Mouse (Mus musculus): ENCODE measurements around the gene Spaca4. TPM values are rescaled to one million over a fixed set of nuclear protein-coding genes. Genes with fewer than 3 reads are reported as not detected.
A peak's percentile ranks its signal among the peaks of the same experiment; 100 is the strongest.

Gene Spaca4
- polyA plus RNA-seq, 1 experiment from 2014 or later: not detected

- H3K4me3 ChIP-seq (replicated peaks; ENCODE audit: low read length): no peak overlapping the region
Observed at GRCm38 (mm10) chr7:45685811-45686210, 39.8 kb downstream of the Spaca4 start.

DNA sequence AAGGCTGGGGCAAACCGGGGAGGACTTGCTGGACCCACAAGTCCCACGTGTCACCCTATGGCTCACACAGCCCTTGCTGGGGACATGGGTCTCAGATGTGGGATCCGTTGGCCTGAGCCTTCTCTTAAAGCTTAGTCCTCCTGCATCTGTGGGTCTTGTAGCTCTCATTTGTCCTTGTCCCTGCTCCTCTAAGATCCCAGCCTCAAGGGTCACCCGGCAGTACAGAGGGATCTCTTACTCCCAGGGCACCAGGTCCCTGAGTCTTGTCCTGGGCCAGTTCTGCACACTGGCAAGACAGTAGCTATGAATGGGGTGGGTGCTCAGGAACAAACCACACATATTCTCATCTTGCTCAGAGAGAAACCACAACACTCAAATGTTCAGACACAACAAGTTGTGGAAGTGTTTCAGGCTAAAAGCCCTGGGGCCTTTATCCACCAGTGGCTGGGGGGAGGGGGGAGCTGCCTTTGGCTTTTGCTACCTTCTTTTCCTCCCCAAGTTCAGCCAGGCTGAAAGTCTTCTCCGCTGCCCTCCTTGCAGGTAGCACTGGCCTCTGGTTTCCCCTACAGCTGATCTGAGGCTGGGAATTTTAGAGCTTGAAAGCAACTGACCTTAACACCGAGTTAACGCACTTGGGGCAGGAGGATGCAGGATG lies 42.1 kb downstream of the Spaca4 start, which contains the start of gene Ntn5:
Ntn5 (plus strand) TSS at position 627 of the 655 bp plus-strand sequence.
- no peak for ATAC-seq (ENCODE audit: low FRiP score)
- H3K27me3 ChIP-seq (ENCODE audit: control insufficient read depth, insufficient read depth, low read length): no peaks in the 10 kb centered on the region
- no peak within 1 kb of the TSS for H3K9ac ChIP-seq
- 70% methylated on average over 7 of the region's 7 CpGs for WGBS
- H3K36me3 ChIP-seq (replicated peaks; ENCODE audit: control insufficient read depth, insufficient read depth): no peaks in the 10 kb centered on the region
- no peak within 1 kb of the TSS for H3K4me3 ChIP-seq (replicated peaks; ENCODE audit: low read length)
- no peak for DNase-seq (ENCODE audit: low spot score)
- H3K4me1 ChIP-seq (replicated peaks; ENCODE audit: control insufficient read depth, insufficient read depth, low read length): no peaks in the 10 kb centered on the region
- H3K27ac ChIP-seq: no peak within 1 kb of the TSS
- no peak within 1 kb of the TSS for H3K4me2 ChIP-seq (replicated peaks)
- no peaks in the 10 kb centered on the region for H3K9me3 ChIP-seq (ENCODE audit: control insufficient read depth, low read length)

More at GRCm38 (mm10) chr7:45685811-45686210, 39.8 kb downstream of the Spaca4 start:
- Histone ChIP-seq H3K9me3 (ENCODE audit: control insufficient read depth, low read length) (no peaks in the 10 kb centered on the region), H3K27ac (no peak overlapping the region), H3K9ac (no peak overlapping the region), H3K4me2 (replicated peaks) (no peak overlapping the region), H3K36me3 (replicated peaks; ENCODE audit: control insufficient read depth, insufficient read depth) (no peaks in the 10 kb centered on the region), H3K4me1 (replicated peaks; ENCODE audit: control insufficient read depth, insufficient read depth, low read length) (no peaks in the 10 kb centered on the region), H3K27me3 (ENCODE audit: control insufficient read depth, insufficient read depth, low read length) (no peaks in the 10 kb centered on the region)
- DNase-seq (ENCODE audit: low spot score): no peak
- ATAC-seq (ENCODE audit: low FRiP score): no peak
- WGBS: 60% methylated on average over 10 of the region's 10 CpGs

GRCm38 (mm10) chr7:45682144-45683126 lies 43.2 kb downstream of the Spaca4 start:
- Histone ChIP-seq H3K9me3 (ENCODE audit: control insufficient read depth, low read length) (no peaks in the 10 kb centered on the region), H3K36me3 (replicated peaks; ENCODE audit: control insufficient read depth, insufficient read depth) (no peaks in the 10 kb centered on the region), H3K4me3 (replicated peaks; ENCODE audit: low read length) (no peak overlapping the region), H3K27ac (peak overlapping the region; percentile 60; the same call in 1 of the 2 replicates), H3K27me3 (ENCODE audit: control insufficient read depth, insufficient read depth, low read length) (no peaks in the 10 kb centered on the region), H3K9ac (peak overlapping the region; percentile 48; the same call in 1 of the 2 replicates), H3K4me2 (replicated peaks) (peak overlapping the region; percentile 41), H3K4me1 (replicated peaks; ENCODE audit: control insufficient read depth, insufficient read depth, low read length) (no peaks in the 10 kb centered on the region)
- DNase-seq (ENCODE audit: low spot score): peak; percentile 87
- ATAC-seq (ENCODE audit: low FRiP score): peak; percentile 63
- WGBS: 31% methylated on average over 14 of the region's 14 CpGs

GRCm38 (mm10) chr7:45681046-45681736 lies 44.4 kb downstream of the Spaca4 start:
- H3K9ac ChIP-seq: no peak overlapping the region
- no peak overlapping the region for H3K4me2 ChIP-seq (replicated peaks)
- WGBS: 83% methylated on average over 8 of the region's 8 CpGs

GRCm38 (mm10) chr7:45679966-45680621 lies 45.5 kb downstream of the Spaca4 start:
- 60% methylated on average over 14 of the region's 14 CpGs for WGBS
- no peak overlapping the region for H3K4me2 ChIP-seq (replicated peaks)
- no peaks in the 10 kb centered on the region for H3K4me1 ChIP-seq (replicated peaks; ENCODE audit: control insufficient read depth, insufficient read depth, low read length)
- no peak overlapping the region for H3K9ac ChIP-seq
- no peak for ATAC-seq (ENCODE audit: low FRiP score)
- H3K9me3 ChIP-seq (ENCODE audit: control insufficient read depth, low read length): no peaks in the 10 kb centered on the region
- no peak overlapping the region for H3K27ac ChIP-seq
- no peaks in the 10 kb centered on the region for H3K27me3 ChIP-seq (ENCODE audit: control insufficient read depth, insufficient read depth, low read length)
- DNase-seq (ENCODE audit: low spot score): no peak
- no peak overlapping the region for H3K4me3 ChIP-seq (replicated peaks; ENCODE audit: low read length)
- H3K36me3 ChIP-seq (replicated peaks; ENCODE audit: control insufficient read depth, insufficient read depth): no peaks in the 10 kb centered on the region

More at GRCm38 (mm10) chr7:45681046-45681736, 44.4 kb downstream of the Spaca4 start:
- DNase-seq (ENCODE audit: low spot score) (no peak), ATAC-seq (ENCODE audit: low FRiP score) (no peak)
- no peaks in the 10 kb centered on the region for H3K9me3 ChIP-seq (ENCODE audit: control insufficient read depth, low read length)
- H3K4me3 ChIP-seq (replicated peaks; ENCODE audit: low read length): no peak overlapping the region
- no peaks in the 10 kb centered on the region for H3K4me1 ChIP-seq (replicated peaks; ENCODE audit: control insufficient read depth, insufficient read depth, low read length)
- no peak overlapping the region for H3K27ac ChIP-seq
- H3K36me3 ChIP-seq (replicated peaks; ENCODE audit: control insufficient read depth, insufficient read depth): no peaks in the 10 kb centered on the region
- H3K27me3 ChIP-seq (ENCODE audit: control insufficient read depth, insufficient read depth, low read length): no peaks in the 10 kb centered on the region

GRCm38 (mm10) chr7:45678513-45678912 lies 47.1 kb downstream of the Spaca4 start:
- no peaks in the 10 kb centered on the region for H3K27me3 ChIP-seq (ENCODE audit: control insufficient read depth, insufficient read depth, low read length)
- H3K36me3 ChIP-seq (replicated peaks; ENCODE audit: control insufficient read depth, insufficient read depth): no peaks in the 10 kb centered on the region
- DNase-seq (ENCODE audit: low spot score) (no peak), ATAC-seq (ENCODE audit: low FRiP score) (no peak)
- no peaks in the 10 kb centered on the region for H3K9me3 ChIP-seq (ENCODE audit: control insufficient read depth, low read length)
- no peak overlapping the region for H3K9ac ChIP-seq
- H3K4me1 ChIP-seq (replicated peaks; ENCODE audit: control insufficient read depth, insufficient read depth, low read length): no peaks in the 10 kb centered on the region
- H3K4me2 ChIP-seq (replicated peaks): no peak overlapping the region
- H3K27ac ChIP-seq: no peak overlapping the region
- 93% methylated on average over 14 of the region's 14 CpGs for WGBS
- no peak overlapping the region for H3K4me3 ChIP-seq (replicated peaks; ENCODE audit: low read length)

- Histone ChIP-seq H3K4me3 (replicated peaks; ENCODE audit: low read length) (no peak overlapping the region), H3K4me1 (replicated peaks; ENCODE audit: control insufficient read depth, insufficient read depth, low read length) (no peaks in the 10 kb centered on the region), H3K36me3 (replicated peaks; ENCODE audit: control insufficient read depth, insufficient read depth) (no peaks in the 10 kb centered on the region), H3K27me3 (ENCODE audit: control insufficient read depth, insufficient read depth, low read length) (no peaks in the 10 kb centered on the region), H3K27ac (no peak overlapping the region), H3K9ac (no peak overlapping the region), H3K9me3 (ENCODE audit: control insufficient read depth, low read length) (no peaks in the 10 kb centered on the region), H3K4me2 (replicated peaks) (no peak overlapping the region)
- 78% methylated on average over 7 of the region's 7 CpGs for WGBS
- DNase-seq (ENCODE audit: low spot score): no peak
- no peak for ATAC-seq (ENCODE audit: low FRiP score)
Observed at GRCm38 (mm10) chr7:45677627-45678295, 47.9 kb downstream of the Spaca4 start.
